In genomic region chr11:11809404-11810175, GRCm38 (mm10) we compare ENCODE assay signal across 8 mouse cellular contexts. TPM values are rescaled to one million over a fixed set of nuclear protein-coding genes. Genes with fewer than 3 reads are reported as not detected.
A peak's percentile ranks its signal among the peaks of the same experiment; 100 is the strongest.
DNase-seq lines count a peak whose midpoint lies in the region; ATAC-seq lines count a peak whose summit lies in the region.

No protein-coding gene starts in this region.

- 5% methylated on average over 11 of the region's 11 CpGs for WGBS in kidney, embryonic 16.5 days
- 12% methylated on average over 11 of the region's 11 CpGs for WGBS in intestine, embryonic 15.5 days
- 3% methylated on average over 11 of the region's 11 CpGs for WGBS in neural tube, embryonic 12.5 days

- no peak for DNase-seq in kidney, adult 11 months
- peak; percentile 92 for DNase-seq in embryo, embryonic 10.5 days (ENCODE audit: low spot score)
- DNase-seq in urinary bladder, postnatal 36 days (ENCODE audit: low spot score in 2 of 2): no peak
- no peak for DNase-seq in adrenal gland, postnatal 25 days

- H3K9me3 ChIP-seq in kidney, embryonic 16.5 days (ENCODE audit: low read length): no peaks in the 10 kb centered on the region
- H3K9me3 ChIP-seq in intestine, embryonic 15.5 days: no peaks in the 10 kb centered on the region
- H3K9me3 ChIP-seq in neural tube, embryonic 12.5 days: no peaks in the 10 kb centered on the region

- H3K27me3 ChIP-seq in kidney, embryonic 16.5 days (ENCODE audit: insufficient read depth, low read length): no peaks in the 10 kb centered on the region
- H3K27me3 ChIP-seq in intestine, embryonic 15.5 days (replicated peaks): no peaks in the 10 kb centered on the region
- H3K27me3 ChIP-seq in neural tube, embryonic 12.5 days (replicated peaks): no peaks in the 10 kb centered on the region

- peak overlapping the region; percentile 58 for H3K4me2 ChIP-seq in kidney, embryonic 16.5 days (replicated peaks; ENCODE audit: low read depth, low read length)
- H3K4me2 ChIP-seq in intestine, embryonic 15.5 days (replicated peaks): peak overlapping the region; percentile 88
- peak overlapping the region; percentile 59 for H3K4me2 ChIP-seq in neural tube, embryonic 12.5 days (replicated peaks)

- peak; percentile 40 for ATAC-seq in kidney, embryonic 16.5 days (ENCODE audit: low FRiP score, low TSS enrichment)
- ATAC-seq in intestine, embryonic 15.5 days: peak; percentile 48
- peak; percentile 54 for ATAC-seq in neural tube, embryonic 12.5 days (ENCODE audit: low FRiP score, low read depth)
- no peak for ATAC-seq in monocyte, adult 5-6 weeks (replicated peaks; ENCODE audit: insufficient number of reproducible peaks, low FRiP score, low TSS enrichment, poor library complexity, severe bottlenecking)

- H3K9ac ChIP-seq in kidney, embryonic 16.5 days (replicated peaks; ENCODE audit: low read length): peak overlapping the region; percentile 80
- peak overlapping the region; percentile 84 for H3K9ac ChIP-seq in intestine, embryonic 15.5 days
- peak overlapping the region; percentile 64 for H3K9ac ChIP-seq in neural tube, embryonic 12.5 days

- H3K27ac ChIP-seq in kidney, embryonic 16.5 days (ENCODE audit: low read length): peak overlapping the region; percentile 99
- H3K27ac ChIP-seq in intestine, embryonic 15.5 days: peak overlapping the region; percentile 98
- peak overlapping the region; percentile 84 for H3K27ac ChIP-seq in neural tube, embryonic 12.5 days

- H3K4me3 ChIP-seq in kidney, embryonic 16.5 days (ENCODE audit: low read length): peak overlapping the region; percentile 64
- H3K4me3 ChIP-seq in intestine, embryonic 15.5 days (replicated peaks): peak overlapping the region; percentile 67
- peak overlapping the region; percentile 67 for H3K4me3 ChIP-seq in neural tube, embryonic 12.5 days

- peaks cover under 1% of the 10 kb centered on the region; the same call in 1 of the 2 replicates for H3K36me3 ChIP-seq in kidney, embryonic 16.5 days (ENCODE audit: insufficient read depth, low read length)
- H3K36me3 ChIP-seq in intestine, embryonic 15.5 days: no peaks in the 10 kb centered on the region
- H3K36me3 ChIP-seq in neural tube, embryonic 12.5 days: peaks cover 6% of the 10 kb centered on the region; the same call in 1 of the 2 replicates

- peaks cover 16% of the 10 kb centered on the region for H3K4me1 ChIP-seq in kidney, embryonic 16.5 days (ENCODE audit: insufficient read depth, low read length)
- peaks cover 9% of the 10 kb centered on the region; the same call in 1 of the 2 replicates for H3K4me1 ChIP-seq in intestine, embryonic 15.5 days (replicated peaks)
- H3K4me1 ChIP-seq in neural tube, embryonic 12.5 days: 0 out of 2 replicates have a peak, but pooled peaks cover 8% of the 10 kb centered on the region

RNA-seq across cellular contexts. Expression of gene Fignl1, which starts 0.8 kb away (rescaled TPM):
- 66.9 and 69.5 TPM in 2 replicates for polyA plus RNA-seq in kidney, embryonic 16.5 days (2015; fragmentation: Nextera tagmentation; extraction: Ambion mirVana)
- 46.9 and 52.8 TPM in 2 replicates for polyA plus RNA-seq in intestine, embryonic 15.5 days (2015; fragmentation: Nextera tagmentation; extraction: Ambion mirVana)
- polyA plus RNA-seq in neural tube, embryonic 12.5 days (2016; fragmentation: Nextera tagmentation; extraction: Ambion mirVana): 44.0 and 44.9 TPM in 2 replicates
- 7.2 and 7.5 TPM in 2 replicates for total RNA-seq in adrenal gland, postnatal 25 days (2021)
- total RNA-seq in monocyte, adult 5-6 weeks (2017): 1.8 to 4.7 TPM (median 4.7 TPM) in 3 replicates
